Mouse (Mus musculus) megakaryocyte, embryonic 14.5 days (primary cell): Measurements from ENCODE around the gene Stx8. TPM values are rescaled to one million over a fixed set of nuclear protein-coding genes. Genes with fewer than 3 reads are reported as not detected.

ENCODE experiments used
- H3K27me3 ChIP-seq: replicated peaks from 2 replicates; pipeline ENCODE3; 2012; ENCODE audit warnings: inconsistent platforms
- H3K36me3 ChIP-seq: replicated peaks from 2 replicates; pipeline ENCODE3; 2012; ENCODE audit warnings: low read length, inconsistent platforms, mixed read lengths
- H3K4me1 ChIP-seq: 2 replicates; pipeline ENCODE4 v1.6.1; 2012; ENCODE audit warnings: inconsistent platforms
- H3K4me3 ChIP-seq: replicated peaks from 2 replicates; pipeline ENCODE3; 2012; ENCODE audit warnings: moderate library complexity, mild to moderate bottlenecking, inconsistent platforms
- H3K9me3 ChIP-seq: 2 replicates; pipeline ENCODE4 v1.6.1; 2012; ENCODE audit warnings: inconsistent platforms
- FLI1 ChIP-seq: IDR thresholded peaks from 2 replicates; pipeline ENCODE4 v1.6.1; 2012; ENCODE audit warnings: low read length, inconsistent platforms, mixed read lengths
- GATA1 ChIP-seq: IDR thresholded peaks from 3 replicates; pipeline ENCODE4 v1.6.1; 2012; ENCODE audit warnings: mixed read lengths, low read length, inconsistent platforms, borderline replicate concordance
- polyA plus RNA-seq: library from polyadenylated mRNA; stranded (reverse); fragments of >175 nt; gene quantifications from 2 replicates; pipeline ENCODE4 v1.2.3, GENCODE M21; 2012; ENCODE audit warnings: low replicate concordance; ENCODE audit not compliant: insufficient read depth

Gene Stx8
- polyA plus RNA-seq, 1 experiment, result 4.3 TPM

DNA sequence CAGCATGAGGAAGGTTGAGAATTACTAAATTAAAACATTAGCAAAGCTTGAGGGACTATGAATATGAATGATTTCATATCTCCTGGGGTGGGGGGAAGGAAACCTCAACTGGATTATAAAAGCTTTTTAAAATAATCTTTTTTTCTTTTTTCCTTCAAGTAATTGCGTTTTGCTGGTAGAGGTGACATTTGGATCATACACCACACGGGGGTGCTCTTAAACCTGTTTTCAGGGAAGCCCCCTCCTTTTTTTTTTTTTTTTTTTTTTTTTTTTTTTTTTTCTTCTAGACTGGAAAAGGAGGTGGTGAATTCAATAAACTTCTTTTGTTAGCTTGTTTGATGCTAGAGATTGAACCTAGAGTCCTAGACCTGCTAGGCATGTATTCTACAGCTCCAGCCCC, 9.3 kb downstream of the Stx8 start:
- H3K4me1 ChIP-seq, result no peaks in the 10 kb centered on the region
- peaks cover 89% of the 10 kb centered on the region for H3K36me3 ChIP-seq
- no peak overlapping the region for H3K4me3 ChIP-seq
- no peak for TF ChIP-seq GATA1
- no peak for TF ChIP-seq FLI1
- no peaks in the 10 kb centered on the region for H3K9me3 ChIP-seq
- H3K27me3 ChIP-seq, result no peaks in the 10 kb centered on the region

DNA sequence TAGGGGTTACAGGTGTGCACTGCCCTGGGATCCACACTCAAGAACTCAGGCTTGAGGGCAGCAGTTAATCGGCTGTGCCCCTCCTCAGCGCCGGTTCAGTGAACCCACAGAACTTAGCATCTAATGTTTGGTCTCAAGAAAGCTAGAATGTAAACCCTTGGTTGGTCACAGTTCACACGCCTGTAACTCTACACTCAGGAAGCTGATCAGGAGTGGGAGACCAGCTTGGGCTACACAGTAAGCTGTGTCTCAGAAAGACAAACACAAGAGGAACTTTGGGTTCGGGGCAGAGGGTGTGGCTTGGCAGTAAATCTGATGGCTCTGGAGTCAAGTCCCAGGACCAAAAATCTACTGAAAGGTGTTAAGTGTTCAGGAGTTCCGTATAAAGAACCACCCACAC, 17.6 kb downstream of the Stx8 start:
- Histone ChIP-seq H3K4me1 (0 out of 2 replicates have a peak, but pooled peaks cover 2% of the 10 kb centered on the region), H3K9me3 (no peaks in the 10 kb centered on the region), H3K4me3 (no peak overlapping the region), H3K27me3 (no peaks in the 10 kb centered on the region), H3K36me3 (peaks cover 84% of the 10 kb centered on the region)
- TF ChIP-seq GATA1, result no peak
- no peak for TF ChIP-seq FLI1

DNA sequence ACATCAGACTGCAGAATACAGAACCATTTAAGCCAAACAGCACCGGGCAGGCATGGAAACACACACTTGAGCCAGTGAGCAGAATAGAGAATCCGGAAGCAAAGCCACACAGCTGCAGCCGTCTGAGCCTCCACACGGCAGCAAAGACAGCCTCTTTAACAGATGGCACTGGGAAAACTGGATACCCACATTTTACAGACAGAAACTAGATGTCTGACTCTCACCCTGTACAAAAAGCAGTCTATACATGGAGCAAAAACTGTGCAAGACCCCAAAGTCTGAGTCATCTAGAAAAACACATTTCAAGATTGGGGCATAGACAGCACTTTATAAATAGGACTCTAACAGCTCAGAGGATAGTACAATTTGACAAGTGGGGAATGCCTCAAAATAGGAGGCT, 25.2 kb downstream of the Stx8 start:
- no peaks in the 10 kb centered on the region for H3K9me3 ChIP-seq
- no peaks in the 10 kb centered on the region for H3K27me3 ChIP-seq
- peaks cover 4% of the 10 kb centered on the region for H3K4me1 ChIP-seq
- H3K36me3 ChIP-seq, result peaks cover 78% of the 10 kb centered on the region
- H3K4me3 ChIP-seq, result no peak overlapping the region
- TF ChIP-seq GATA1 (no peak), FLI1 (no peak)

DNA sequence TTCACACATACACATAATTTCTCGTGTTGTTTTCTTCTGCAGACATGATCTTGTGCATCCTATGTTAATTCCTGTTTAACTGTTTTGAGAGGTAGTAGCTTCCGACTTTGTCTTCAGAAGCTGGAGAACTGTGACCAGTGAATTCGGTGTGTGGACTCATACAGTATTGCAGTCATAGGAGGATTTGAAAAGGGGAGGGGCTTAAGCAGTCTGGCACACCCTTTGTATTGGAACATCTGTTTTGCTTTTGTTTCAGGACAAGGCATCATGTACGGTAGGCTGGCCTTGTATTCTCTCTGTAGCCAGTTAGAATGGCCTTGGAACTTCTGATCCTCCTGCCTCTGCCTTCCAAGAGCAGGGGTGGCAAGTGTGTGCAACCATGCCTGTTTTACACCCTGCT, 30.0 kb downstream of the Stx8 start:
- Histone ChIP-seq H3K4me1 (no peaks in the 10 kb centered on the region; the same call in none of the 2 replicates), H3K9me3 (no peaks in the 10 kb centered on the region), H3K27me3 (no peaks in the 10 kb centered on the region), H3K36me3 (peaks cover 73% of the 10 kb centered on the region), H3K4me3 (no peak overlapping the region)
- no peak for TF ChIP-seq FLI1
- TF ChIP-seq GATA1, result no peak

DNA sequence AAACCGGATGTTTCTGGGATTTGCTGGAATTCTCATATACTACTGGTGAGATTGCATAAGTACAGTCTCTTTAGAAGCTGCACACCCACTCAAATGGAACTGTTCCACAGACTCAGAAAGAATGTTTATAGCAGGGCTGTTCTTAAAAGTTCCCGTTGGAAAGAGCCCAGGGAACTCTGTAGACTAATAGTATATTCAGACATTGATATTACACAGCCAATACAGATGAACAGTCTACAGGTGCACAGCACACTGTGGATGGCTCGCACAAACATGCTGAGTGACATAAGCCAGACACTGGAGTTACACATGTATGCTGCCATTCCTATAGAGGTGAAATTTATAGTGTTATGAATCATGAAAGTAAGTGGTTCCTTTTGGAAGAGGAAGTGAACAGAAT, 32.9 kb downstream of the Stx8 start:
- Histone ChIP-seq H3K36me3 (peaks cover 54% of the 10 kb centered on the region), H3K27me3 (no peaks in the 10 kb centered on the region)
- TF ChIP-seq FLI1 (no peak), GATA1 (no peak)

DNA sequence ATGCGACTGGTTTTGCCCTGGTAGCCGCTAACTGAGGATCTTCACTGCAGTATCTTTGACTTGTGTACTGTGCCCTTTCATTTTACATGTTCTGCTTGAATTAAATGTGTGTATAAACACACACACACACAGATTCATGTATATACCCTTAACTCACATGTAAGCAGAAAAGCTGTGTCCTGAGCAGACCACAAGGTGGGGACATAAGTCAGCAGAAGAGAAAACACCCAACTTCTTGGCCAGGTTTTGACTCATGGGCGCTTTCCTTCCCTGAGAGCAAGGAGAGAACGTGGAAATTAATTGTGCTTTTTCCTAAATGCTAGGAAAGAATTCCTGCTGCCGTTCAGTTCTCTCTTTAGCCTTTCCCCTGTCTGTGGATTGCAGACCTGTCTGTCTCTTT, 33.6 kb downstream of the Stx8 start:
- peaks cover 50% of the 10 kb centered on the region for H3K36me3 ChIP-seq
- no peaks in the 10 kb centered on the region for H3K9me3 ChIP-seq
- no peaks in the 10 kb centered on the region for H3K27me3 ChIP-seq

More for the DNA sequence above, 32.9 kb downstream of the Stx8 start:
- Histone ChIP-seq H3K4me3 (no peak overlapping the region), H3K9me3 (no peaks in the 10 kb centered on the region), H3K4me1 (no peaks in the 10 kb centered on the region; the same call in none of the 2 replicates)

DNA sequence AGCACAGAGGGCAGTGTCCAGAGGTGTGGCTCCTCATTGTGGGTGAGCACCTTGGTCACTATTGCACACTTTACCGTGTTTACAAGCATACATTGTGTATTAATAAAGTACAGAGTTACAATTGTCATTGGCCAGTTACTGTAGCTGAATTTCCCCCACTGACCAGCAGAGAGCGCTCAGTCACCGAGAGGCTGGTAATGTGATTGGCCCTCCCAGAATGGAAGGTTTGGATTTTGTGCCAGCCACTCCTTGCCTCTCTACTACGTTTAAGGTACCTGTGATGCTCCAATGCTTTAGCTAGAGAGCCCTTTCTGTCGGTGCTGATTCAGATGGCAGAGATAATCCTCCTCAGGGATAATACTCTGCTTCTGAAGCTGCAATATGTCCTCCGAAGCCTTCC, 38.2 kb downstream of the Stx8 start:
- Histone ChIP-seq H3K27me3 (no peaks in the 10 kb centered on the region), H3K4me1 (peaks cover 37% of the 10 kb centered on the region), H3K36me3 (peaks cover 9% of the 10 kb centered on the region), H3K4me3 (no peak overlapping the region), H3K9me3 (no peaks in the 10 kb centered on the region)
- no peak for TF ChIP-seq FLI1
- TF ChIP-seq GATA1, result no peak

More for the DNA sequence above, 33.6 kb downstream of the Stx8 start:
- Histone ChIP-seq H3K4me3 (no peak overlapping the region), H3K4me1 (no peaks in the 10 kb centered on the region; the same call in none of the 2 replicates)
- TF ChIP-seq FLI1 (no peak), GATA1 (no peak)

DNA sequence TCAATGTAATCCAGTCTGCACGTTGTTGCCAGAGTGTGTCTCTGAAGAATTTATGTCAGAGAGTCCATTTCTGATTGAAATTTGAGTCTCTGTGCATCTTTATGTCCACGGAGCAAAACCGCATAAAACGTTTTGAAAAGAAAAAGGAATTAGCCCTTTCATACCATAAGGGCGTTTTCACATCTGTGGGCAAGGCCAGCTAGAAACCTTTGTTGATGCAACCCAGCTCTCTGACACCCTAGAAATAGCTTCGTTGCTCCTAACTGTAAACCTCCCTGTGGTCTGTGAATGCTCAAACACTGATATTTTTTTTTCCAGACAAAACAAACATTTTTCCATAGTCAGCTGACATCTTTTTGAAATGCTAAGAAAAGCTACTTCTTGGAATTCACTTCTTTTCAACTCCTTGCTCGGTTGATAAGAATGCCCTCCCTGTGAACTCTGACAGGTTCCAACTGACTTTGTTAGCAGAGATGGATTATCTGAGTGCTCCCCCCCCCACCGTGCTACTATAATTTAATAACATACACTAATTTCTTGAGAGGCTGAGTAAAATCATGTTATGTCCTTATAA, 40.3 kb downstream of the Stx8 start:
- TF ChIP-seq GATA1 (no peak), FLI1 (no peak)
- Histone ChIP-seq H3K36me3 (peaks cover 12% of the 10 kb centered on the region), H3K9me3 (no peaks in the 10 kb centered on the region), H3K4me1 (peaks cover 56% of the 10 kb centered on the region), H3K27me3 (no peaks in the 10 kb centered on the region), H3K4me3 (no peak overlapping the region)

DNA sequence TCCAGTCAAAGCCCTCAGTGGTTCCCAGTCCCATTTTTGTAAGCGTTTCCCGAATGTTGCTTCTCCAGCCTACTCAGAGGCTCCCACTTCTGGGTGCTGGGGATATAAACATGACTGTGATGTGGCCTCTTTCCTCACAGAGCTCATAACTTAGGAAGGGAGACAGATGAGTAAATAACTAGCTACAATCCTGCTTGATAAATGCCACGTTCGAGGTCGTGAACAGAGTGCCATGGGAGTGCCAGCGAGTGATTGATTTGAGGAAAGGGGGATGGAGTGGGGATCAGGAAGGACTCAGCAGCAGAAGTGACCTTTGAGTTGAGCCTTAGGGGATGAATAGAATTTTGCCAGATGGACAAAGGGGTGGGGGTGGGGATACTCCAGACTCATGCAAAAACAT, 41.7 kb downstream of the Stx8 start:
- Histone ChIP-seq H3K36me3 (peaks cover 23% of the 10 kb centered on the region), H3K4me1 (peaks cover 67% of the 10 kb centered on the region), H3K27me3 (no peaks in the 10 kb centered on the region), H3K4me3 (no peak overlapping the region), H3K9me3 (no peaks in the 10 kb centered on the region)
- TF ChIP-seq FLI1 (no peak), GATA1 (no peak)

DNA sequence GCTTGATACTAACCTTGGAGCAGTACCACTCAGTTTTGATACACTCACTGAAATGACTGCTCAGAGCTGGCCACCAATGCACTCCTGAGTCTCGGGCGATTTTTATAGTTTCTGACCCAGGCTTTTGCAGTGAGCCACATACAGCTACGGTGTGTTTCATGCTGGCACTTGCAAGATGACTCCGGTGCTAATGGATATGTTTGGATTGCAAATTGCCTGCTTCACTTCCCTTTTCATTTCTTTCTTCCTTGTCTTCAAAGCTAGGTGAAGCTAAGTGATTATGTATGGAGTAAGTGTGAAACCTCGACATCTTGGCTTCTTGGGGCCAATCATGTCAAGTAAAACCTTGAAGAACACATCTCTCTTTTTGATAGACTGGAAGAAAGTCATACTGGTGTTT, 43.4 kb downstream of the Stx8 start:
- H3K36me3 ChIP-seq, result peaks cover 30% of the 10 kb centered on the region
- peaks cover 72% of the 10 kb centered on the region for H3K4me1 ChIP-seq
- no peaks in the 10 kb centered on the region for H3K27me3 ChIP-seq
- no peak overlapping the region for H3K4me3 ChIP-seq
- H3K9me3 ChIP-seq, result no peaks in the 10 kb centered on the region
- TF ChIP-seq GATA1, result no peak
- TF ChIP-seq FLI1, result no peak

DNA sequence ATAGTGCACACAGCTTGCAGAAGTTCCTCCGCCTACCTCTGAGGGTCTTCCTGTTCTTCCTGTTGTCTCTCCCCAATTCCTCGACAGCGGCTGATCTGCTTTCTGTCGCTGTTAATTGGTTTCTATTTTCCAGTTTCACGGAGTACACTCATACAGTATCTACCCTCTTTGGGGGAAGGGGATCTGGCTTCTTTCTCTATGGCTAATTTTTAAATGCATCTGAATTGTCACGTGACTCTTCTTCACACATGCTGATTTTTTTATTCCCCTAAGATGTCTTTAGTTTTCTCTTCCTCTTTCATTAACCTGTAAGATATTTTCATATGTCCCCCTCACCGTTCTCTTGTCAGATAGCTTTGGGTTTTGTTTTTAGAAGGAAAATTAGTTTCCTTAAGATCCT, 46.2 kb downstream of the Stx8 start:
- H3K4me1 ChIP-seq, result peaks cover 81% of the 10 kb centered on the region
- H3K36me3 ChIP-seq, result peaks cover 46% of the 10 kb centered on the region
- H3K9me3 ChIP-seq, result no peaks in the 10 kb centered on the region
- H3K4me3 ChIP-seq, result no peak overlapping the region
- TF ChIP-seq FLI1 (no peak), GATA1 (no peak)
- H3K27me3 ChIP-seq, result no peaks in the 10 kb centered on the region
